Mouse (Mus musculus) stomach, embryonic 14.5 days (tissue): Measurements from ENCODE around the gene Il5. TPM values are rescaled to one million over a fixed set of nuclear protein-coding genes. Genes with fewer than 3 reads are reported as not detected.

Source experiments
- ATAC-seq: fragments of 200-750 bp; cut with Nextera tagmentation; 2 replicates; pipeline ENCODE4 v1.8.0; 2017; ENCODE audit warnings: low read depth, moderate TSS enrichment; ENCODE audit not compliant: insufficient number of reproducible peaks, insufficient read depth, low FRiP score
- H3K27ac ChIP-seq: fragments of 300-500 bp; sonication (generic); 2 replicates; pipeline ENCODE4 v1.5.1; 2014; ENCODE audit warnings: mild to moderate bottlenecking, low read length, moderate library complexity, mixed read lengths
- H3K27me3 ChIP-seq: fragments of 300-500 bp; sonication (generic); 2 replicates; pipeline ENCODE4 v1.6.1; 2014; ENCODE audit warnings: low read length, control low read depth, mixed read lengths; ENCODE audit not compliant: control insufficient read depth, insufficient read depth
- H3K36me3 ChIP-seq: fragments of 300-500 bp; sonication (generic); 2 replicates; pipeline ENCODE4 v1.6.1; 2014; ENCODE audit warnings: mild to moderate bottlenecking, control low read depth, low read length, moderate library complexity, mixed read lengths; ENCODE audit not compliant: control insufficient read depth, insufficient read depth
- H3K4me1 ChIP-seq: fragments of 300-500 bp; sonication (generic); 2 replicates; pipeline ENCODE4 v1.6.1; 2014; ENCODE audit warnings: low read length, control low read depth, mixed read lengths; ENCODE audit not compliant: control insufficient read depth, insufficient read depth
- H3K4me2 ChIP-seq: fragments of 300-500 bp; sonication (generic); replicated peaks from 2 replicates; pipeline ENCODE4 v1.6.1; 2014; ENCODE audit warnings: low read depth, low read length, control low read depth
- H3K4me3 ChIP-seq: fragments of 300-500 bp; sonication (generic); 2 replicates; pipeline ENCODE4 v1.5.1; 2014; ENCODE audit warnings: low read depth, low read length, control low read depth
- H3K9ac ChIP-seq: fragments of 300-500 bp; sonication (generic); replicated peaks from 2 replicates; pipeline ENCODE4 v1.6.1; 2014; ENCODE audit warnings: low read depth, mild to moderate bottlenecking, control low read depth, low read length, moderate library complexity, mixed read lengths
- H3K9me3 ChIP-seq: fragments of 300-500 bp; sonication (generic); 2 replicates; pipeline ENCODE4 v1.6.1; 2016; ENCODE audit warnings: low read depth, low read length, control low read depth; ENCODE audit not compliant: control insufficient read depth
- WGBS: fragments of 180-500 bp; shearing (Covaris S2); extraction: QIAGEN DNeasy Blood & Tissue Kit; methylation state at CpG from one replicate; pipeline ENCODE4 v1.1.7; 2014; 5-methylcytosine and 5-hydroxymethylcytosine counted together
- microRNA-seq: library from miRNA; unstranded; fragments of <30 nt; microRNA quantifications from one replicate; pipeline ENCODE4, GENCODE M21; 2016
- polyA plus RNA-seq: library from polyadenylated mRNA; unstranded; fragments of >200 nt; fragmentation: Nextera tagmentation; extraction: Ambion mirVana; gene quantifications from 2 replicates; pipeline ENCODE4 v1.2.1, GENCODE M21; 2014

The Il5 gene
- polyA plus RNA-seq, 1 experiment from 2014 or later: not detected

DNA sequence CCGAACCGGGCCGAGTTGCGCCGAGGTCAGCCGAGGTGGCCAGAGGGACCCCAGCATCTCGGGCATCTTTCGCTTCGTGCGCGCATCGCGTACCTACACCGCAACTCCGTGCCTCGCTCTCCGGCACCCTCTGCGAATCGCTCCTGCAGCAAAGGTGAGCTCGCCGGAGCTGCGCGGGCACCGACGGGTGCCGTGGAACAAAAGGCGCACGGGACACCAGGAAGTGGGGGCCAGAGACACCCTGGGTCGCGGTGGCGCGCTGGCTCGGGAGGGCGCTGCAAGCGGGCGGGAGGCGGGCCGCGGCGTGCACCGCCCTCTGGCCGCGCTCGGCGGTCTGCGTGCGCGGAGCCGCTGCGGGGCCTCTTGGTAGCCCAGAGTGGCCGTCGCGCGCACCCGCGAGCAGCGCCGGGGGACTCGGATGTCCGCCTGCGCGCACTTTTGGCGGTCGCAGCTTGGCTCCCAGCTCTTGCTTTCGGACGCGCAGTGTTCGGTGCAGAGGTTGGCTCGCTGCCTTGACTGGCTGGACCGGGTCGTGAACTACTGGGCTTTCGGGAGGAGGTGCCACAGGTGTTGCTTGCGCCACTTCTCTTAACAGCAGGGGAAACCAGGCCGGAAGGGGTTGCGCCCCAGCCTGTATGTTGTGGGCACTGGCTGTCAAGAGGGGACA, 49.7 kb downstream of the Il5 start:
- no peaks in the 10 kb centered on the region for H3K9me3 ChIP-seq
- peak overlapping the region; percentile 86 for H3K4me3 ChIP-seq
- no peaks in the 10 kb centered on the region for H3K27me3 ChIP-seq
- under 1% methylated on average over 75 of the region's 75 CpGs for WGBS
- peaks cover 20% of the 10 kb centered on the region; the same call in 1 of the 2 replicates for H3K36me3 ChIP-seq
- peak overlapping the region; percentile 68 for H3K9ac ChIP-seq
- H3K27ac ChIP-seq: peak overlapping the region; percentile 77
- peak overlapping the region; percentile 76 for H3K4me2 ChIP-seq
- H3K4me1 ChIP-seq: 0 out of 2 replicates have a peak, but pooled peaks cover 4% of the 10 kb centered on the region
- ATAC-seq: peak; percentile 71

GRCm38 (mm10) chr11:53771001-53771744, 50.6 kb downstream of the Il5 start:
- ATAC-seq: no peak
- H3K9ac ChIP-seq: no peak overlapping the region
- WGBS: 81% methylated on average over 11 of the region's 11 CpGs

GRCm38 (mm10) chr11:53772536-53772935, 51.9 kb downstream of the Il5 start:
- H3K4me2 ChIP-seq: no peak overlapping the region
- WGBS: 83% methylated on average over 9 of the region's 9 CpGs
- ATAC-seq: no peak

More at GRCm38 (mm10) chr11:53771001-53771744, 50.6 kb downstream of the Il5 start:
- Histone ChIP-seq H3K36me3 (peaks cover 28% of the 10 kb centered on the region), H3K9me3 (no peaks in the 10 kb centered on the region), H3K4me3 (peak overlapping the region; percentile 86), H3K4me1 (0 out of 2 replicates have a peak, but pooled peaks cover 4% of the 10 kb centered on the region), H3K4me2 (peak overlapping the region; percentile 76), H3K27me3 (no peaks in the 10 kb centered on the region), H3K27ac (no peak overlapping the region)

DNA sequence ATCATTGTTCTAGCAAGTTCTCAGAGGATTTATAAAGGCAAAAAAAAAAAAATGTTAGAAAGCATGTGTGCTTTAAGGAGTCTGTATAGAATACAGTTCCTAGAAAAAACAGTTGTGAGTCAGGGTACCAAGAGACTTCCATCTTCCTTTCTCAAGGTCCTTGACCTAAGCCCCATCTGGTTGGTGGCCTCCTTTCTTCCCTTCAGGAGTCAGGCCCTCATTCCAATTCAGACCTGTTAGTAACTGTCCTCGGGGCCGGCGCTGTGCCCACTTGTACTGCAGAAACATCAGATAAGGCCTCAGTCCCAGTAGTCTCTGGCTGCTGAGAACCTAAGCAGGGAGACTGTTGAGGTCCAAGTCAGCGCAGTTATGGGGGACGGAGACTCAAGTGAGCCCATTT, 52.5 kb downstream of the Il5 start, which contains the start of gene Gm17334:
TSS of gene Gm17334 (minus strand) at position 101 of the 400 bp plus-strand sequence.
- no peak within 1 kb of the TSS for H3K9ac ChIP-seq
- no peaks in the 10 kb centered on the region for H3K27me3 ChIP-seq
- H3K4me2 ChIP-seq: no peak within 1 kb of the TSS
- H3K4me1 ChIP-seq: 0 out of 2 replicates have a peak, but pooled peaks cover 4% of the 10 kb centered on the region
- no peak for ATAC-seq
- WGBS: 89% methylated on average over 5 of the region's 5 CpGs
- H3K36me3 ChIP-seq: peaks cover 38% of the 10 kb centered on the region
- no peak within 1 kb of the TSS for H3K4me3 ChIP-seq
- H3K27ac ChIP-seq: no peak within 1 kb of the TSS
- H3K9me3 ChIP-seq: no peaks in the 10 kb centered on the region

More at GRCm38 (mm10) chr11:53772536-53772935, 51.9 kb downstream of the Il5 start:
- Histone ChIP-seq H3K36me3 (peaks cover 34% of the 10 kb centered on the region), H3K4me3 (no peak overlapping the region), H3K9ac (no peak overlapping the region), H3K27ac (no peak overlapping the region), H3K9me3 (no peaks in the 10 kb centered on the region), H3K4me1 (0 out of 2 replicates have a peak, but pooled peaks cover 4% of the 10 kb centered on the region), H3K27me3 (no peaks in the 10 kb centered on the region)

DNA sequence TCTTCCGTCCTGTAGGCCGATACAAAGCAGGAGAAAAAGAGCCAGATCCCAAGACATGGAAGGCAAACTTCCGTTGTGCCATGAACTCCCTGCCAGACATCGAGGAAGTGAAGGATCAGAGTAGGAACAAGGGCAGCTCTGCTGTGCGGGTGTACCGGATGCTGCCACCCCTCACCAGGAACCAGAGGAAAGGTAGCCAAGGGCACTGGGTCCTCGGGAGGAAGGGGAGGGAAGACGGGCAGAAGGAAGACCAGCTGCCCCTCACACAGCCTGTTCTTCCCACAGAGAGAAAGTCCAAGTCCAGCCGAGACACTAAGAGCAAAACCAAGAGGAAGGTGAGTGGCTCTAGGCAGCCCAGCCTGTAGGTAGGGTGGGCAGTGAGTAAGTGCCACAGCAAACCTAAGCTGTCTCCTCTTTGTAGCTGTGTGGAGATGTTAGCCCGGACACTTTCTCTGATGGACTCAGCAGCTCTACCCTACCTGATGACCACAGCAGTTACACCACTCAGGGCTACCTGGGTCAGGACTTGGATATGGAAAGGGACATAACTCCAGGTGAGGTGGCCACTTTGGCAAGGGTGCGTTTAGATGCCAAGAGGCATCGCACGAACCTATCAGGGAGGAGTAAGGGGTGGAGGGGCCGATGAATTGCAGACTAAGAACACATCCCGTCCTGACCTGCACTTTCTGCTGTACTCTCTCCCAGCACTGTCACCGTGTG, 53.2 kb downstream of the Il5 start:
- Histone ChIP-seq H3K4me2 (no peak overlapping the region), H3K27me3 (no peaks in the 10 kb centered on the region), H3K36me3 (peaks cover 42% of the 10 kb centered on the region), H3K9me3 (no peaks in the 10 kb centered on the region), H3K4me1 (0 out of 2 replicates have a peak, but pooled peaks cover 4% of the 10 kb centered on the region), H3K27ac (no peak overlapping the region), H3K9ac (no peak overlapping the region), H3K4me3 (no peak overlapping the region)
- ATAC-seq: no peak
- WGBS: 91% methylated on average over 16 of the region's 16 CpGs

Small RNAs within 50 kb of the gene (microRNA-seq; reads per million reads assigned to microRNA genes)
- not detected for gene Mir7671

Other genes with a start within 250 kb of the Il5 start
- not detected in 2 replicates for gene Gm9945, start 240.6 kb upstream of the Il5 start, polyA plus RNA-seq
- gene Sowaha, start 240.5 kb upstream of the Il5 start, polyA plus RNA-seq: 0.13 and 0.24 TPM in 2 replicates
- 24.5 and 26.1 TPM in 2 replicates for gene Sept8, start 201.5 kb upstream of the Il5 start, polyA plus RNA-seq
- gene Kif3a, start 153.4 kb upstream of the Il5 start, polyA plus RNA-seq: 75.2 and 77.5 TPM in 2 replicates
- 2.1 and 2.2 TPM in 2 replicates for gene Il4, start 102.1 kb upstream of the Il5 start, polyA plus RNA-seq
- not detected in 2 replicates for gene Il13, start 86.1 kb upstream of the Il5 start, polyA plus RNA-seq
- 28.9 and 32.8 TPM in 2 replicates for gene Rad50, start 13.5 kb upstream of the Il5 start, polyA plus RNA-seq
- 19.3 and 21.6 TPM in 2 replicates for gene Irf1, start 49.2 kb downstream of the Il5 start, polyA plus RNA-seq
- gene Gm17334, start 52.4 kb downstream of the Il5 start, polyA plus RNA-seq: 0.46 TPM in 1 of 2 replicates, not detected in the other
- gene Gm12216, start 138.5 kb downstream of the Il5 start, polyA plus RNA-seq: 1.5 and 4.3 TPM in 2 replicates
- 11.1 and 12.8 TPM in 2 replicates for gene Slc22a5, start 170.9 kb downstream of the Il5 start, polyA plus RNA-seq